Mouse (Mus musculus): ENCODE results near the gene Igbp1. TPM values are rescaled to one million over a fixed set of nuclear protein-coding genes. Genes with fewer than 3 reads are reported as not detected.

Gene Igbp1
- total and polyA plus RNA-seq, 3 experiments = 79.4 to 92.1 TPM; not detected in 1

DNA sequence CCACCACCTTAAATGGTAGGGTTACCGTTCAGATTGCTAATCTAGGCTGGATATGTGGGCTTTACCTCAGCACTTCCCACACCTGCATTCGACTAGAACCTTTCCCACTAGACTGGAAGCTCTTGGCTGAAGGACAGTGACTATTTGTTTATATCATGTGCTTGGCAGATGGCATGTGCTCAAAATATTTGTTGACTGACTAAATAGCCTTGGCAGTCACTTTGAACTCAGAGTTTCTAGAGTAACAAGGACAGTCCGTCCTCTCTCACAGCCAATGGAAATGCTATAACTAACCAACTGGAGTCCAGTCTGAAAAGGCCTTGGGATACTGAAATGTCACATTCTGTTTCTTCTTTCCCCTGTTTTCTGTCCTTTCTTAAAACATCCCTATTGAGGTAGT, 22.6 kb upstream of the Igbp1 start:
- no peak for TF ChIP-seq MXI1 (IDR thresholded peaks at IDR 0.05; ENCODE audit: low read depth, low read length)
- TF ChIP-seq BHLHE40 (IDR thresholded peaks at IDR 0.05; ENCODE audit: borderline replicate concordance, low read depth, low read length) = no peak
- TF ChIP-seq ETS1 (IDR thresholded peaks at IDR 0.05; ENCODE audit: low read depth, low read length) = no peak
- TF ChIP-seq USF1 (IDR thresholded peaks at IDR 0.05; ENCODE audit: low read depth, low read length) = no peak
- no peak for TF ChIP-seq SIN3A (IDR thresholded peaks at IDR 0.05; ENCODE audit: low read length)
- TF ChIP-seq MAX (IDR thresholded peaks at IDR 0.05; ENCODE audit: low read length) = no peak
- TF ChIP-seq GABPA (IDR thresholded peaks at IDR 0.05; ENCODE audit: low read depth, low read length) = no peak
- TF ChIP-seq MAFK (IDR thresholded peaks at IDR 0.05; ENCODE audit: borderline replicate concordance, low read depth, low read length) = no peak
- TF ChIP-seq RCOR1 (IDR thresholded peaks at IDR 0.05; ENCODE audit: low read depth, low read length) = no peak
- TF ChIP-seq GATA1 (IDR thresholded peaks at IDR 0.05; ENCODE audit: low read depth, low read length) = no peak
- no peak for TF ChIP-seq EP300 (IDR thresholded peaks at IDR 0.05; ENCODE audit: low read depth in 1 of 2, low read length in 2 of 2)
- no peaks in the 10 kb centered on the region for H3K79me2 ChIP-seq (ENCODE audit: control insufficient read depth, insufficient read depth, low read length, poor library complexity)

DNA sequence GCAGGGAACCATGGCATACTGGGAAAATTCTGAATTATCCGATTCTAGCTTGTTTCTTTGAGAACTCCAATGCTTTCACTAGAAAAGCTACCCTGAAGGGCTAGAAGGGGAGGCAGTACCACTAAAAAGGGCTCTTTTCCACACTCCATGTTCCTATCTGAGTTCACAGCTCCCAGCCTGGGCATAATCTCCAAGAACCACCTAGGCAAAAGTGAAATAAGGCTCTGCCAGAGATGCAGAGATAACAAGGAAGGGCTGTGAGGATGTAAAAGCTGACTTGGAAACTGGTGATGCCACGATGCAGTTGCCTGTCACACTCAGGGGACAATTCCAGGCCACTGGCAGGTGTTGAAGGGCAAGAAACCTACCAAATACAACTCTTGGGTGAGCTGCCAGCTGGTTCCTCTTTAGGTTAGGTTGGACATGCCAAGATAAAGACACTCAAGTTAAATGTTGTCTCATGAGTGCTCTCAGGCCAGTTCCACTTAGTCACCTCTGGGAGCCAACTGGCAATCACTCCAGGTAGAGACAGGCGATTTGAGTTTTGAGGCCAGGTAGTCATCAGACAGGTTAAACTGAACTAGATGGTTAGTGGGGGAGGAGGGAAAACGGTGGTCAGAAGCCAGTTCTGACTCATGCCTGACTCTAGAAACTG, 18.4 kb upstream of the Igbp1 start:
- no peaks in the 10 kb centered on the region for H3K9me3 ChIP-seq (replicated peaks; ENCODE audit: insufficient read depth, low read length)
- H3K79me2 ChIP-seq (ENCODE audit: control insufficient read depth, insufficient read depth, low read length, poor library complexity) = no peaks in the 10 kb centered on the region
- no peaks in the 10 kb centered on the region for H3K27me3 ChIP-seq (ENCODE audit: control insufficient read depth in 1 of 2, insufficient read depth in 2 of 2, low read length in 2 of 2)
- TF ChIP-seq TAL1 (IDR thresholded peaks at IDR 0.05; ENCODE audit: low read length) = peak; percentile 13; the same call in 1 of the 2 replicates
- peak; percentile 4 to 25; a peak in 1 of 4 replicates for TF ChIP-seq EP300 (IDR thresholded peaks at IDR 0.05; ENCODE audit: low read depth in 1 of 2, low read length in 2 of 2)
- TF ChIP-seq SIN3A (IDR thresholded peaks at IDR 0.05; ENCODE audit: low read length) = no peak
- peak; percentile 41; the same call in 1 of the 2 replicates for TF ChIP-seq TCF12 (IDR thresholded peaks at IDR 0.05; ENCODE audit: low read depth, low read length)
- 0 out of 2 replicates have a peak, but pooled peaks have one; percentile 43 for TF ChIP-seq GATA1 (IDR thresholded peaks at IDR 0.05; ENCODE audit: low read depth, low read length)
- no peak overlapping the region for H3K9ac ChIP-seq (ENCODE audit: control insufficient read depth, low read depth, low read length, poor library complexity, severe bottlenecking)
- H3K4me3 ChIP-seq (ENCODE audit: control insufficient read depth in 1 of 2, insufficient read depth in 1 of 2, low read depth in 2 of 2, low read length in 2 of 2) = no peak overlapping the region
- peaks cover 0 to 5% of the 10 kb centered on the region in 2 experiments; a peak in 2 of 4 replicates for H3K36me3 ChIP-seq (ENCODE audit: control insufficient read depth in 1 of 2, insufficient read depth in 2 of 2, low read length in 2 of 2)
- H3K27ac ChIP-seq (ENCODE audit: control insufficient read depth, low read depth, low read length) = no peak overlapping the region
- peak; percentile 37 for DNase-seq (ENCODE audit: low read depth, low spot score)
- H3K4me1 ChIP-seq (ENCODE audit: control insufficient read depth in 1 of 2, insufficient read depth in 2 of 2, low read length in 2 of 2) = peaks cover 6 to 13% of the 10 kb centered on the region in 2 experiments; a peak in 3 of 4 replicates

More for the DNA sequence above, 22.6 kb upstream of the Igbp1 start:
- Histone ChIP-seq H3K27me3 (ENCODE audit: control insufficient read depth in 1 of 2, insufficient read depth in 2 of 2, low read length in 2 of 2) (no peaks in the 10 kb centered on the region), H3K27ac (ENCODE audit: control insufficient read depth, low read depth, low read length) (no peak overlapping the region), H3K9me3 (replicated peaks; ENCODE audit: insufficient read depth, low read length) (no peaks in the 10 kb centered on the region), H3K4me3 (ENCODE audit: control insufficient read depth in 1 of 2, insufficient read depth in 1 of 2, low read depth in 2 of 2, low read length in 2 of 2) (no peak overlapping the region), H3K36me3 (ENCODE audit: control insufficient read depth in 1 of 2, insufficient read depth in 2 of 2, low read length in 2 of 2) (peaks cover 0 to 14% of the 10 kb centered on the region in 2 experiments; a peak in 2 of 4 replicates), H3K4me1 (ENCODE audit: control insufficient read depth in 1 of 2, insufficient read depth in 2 of 2, low read length in 2 of 2) (peaks cover 13 to 18% of the 10 kb centered on the region in 2 experiments), H3K9ac (ENCODE audit: control insufficient read depth, low read depth, low read length, poor library complexity, severe bottlenecking) (no peak overlapping the region)
- no peak for DNase-seq (ENCODE audit: low read depth, low spot score)
